Mouse (Mus musculus): ENCODE measurements around the gene Sec16b.

Sec16b gene

GRCm38 (mm10) chr1:157514298-157514697 lies 7.8 kb downstream of the Sec16b start:
- DNase-seq = peak; percentile 55

GRCm38 (mm10) chr1:157516838-157517808 lies 10.6 kb downstream of the Sec16b start:
- no peak for DNase-seq

GRCm38 (mm10) chr1:157518111-157518523 lies 11.6 kb downstream of the Sec16b start:
- peak; percentile 92 for DNase-seq

GRCm38 (mm10) chr1:157519396-157519795 lies 12.9 kb downstream of the Sec16b start:
- DNase-seq = no peak

- peak; percentile 76 for DNase-seq
Observed at GRCm38 (mm10) chr1:157522322-157522721, 15.8 kb downstream of the Sec16b start.

- DNase-seq = no peak
Observed at GRCm38 (mm10) chr1:157524775-157525174, 18.2 kb downstream of the Sec16b start.

- DNase-seq = peak; percentile 82
Observed at GRCm38 (mm10) chr1:157525692-157526354, 19.3 kb downstream of the Sec16b start.

GRCm38 (mm10) chr1:157526625-157527024 lies 20.1 kb downstream of the Sec16b start:
- DNase-seq = peak; percentile 43

- DNase-seq = peak; percentile 57
Observed at GRCm38 (mm10) chr1:157532826-157533460, 26.4 kb downstream of the Sec16b start.

GRCm38 (mm10) chr1:157535571-157535970 lies 29.0 kb downstream of the Sec16b start:
- DNase-seq = no peak

- peak; percentile 83 for DNase-seq
Observed at GRCm38 (mm10) chr1:157536471-157536870, 29.9 kb downstream of the Sec16b start.

- peak; percentile 55 for DNase-seq
Observed at GRCm38 (mm10) chr1:157537636-157538035, 31.1 kb downstream of the Sec16b start.

GRCm38 (mm10) chr1:157545056-157545455 lies 38.5 kb downstream of the Sec16b start:
- peak; percentile 66 for DNase-seq

- DNase-seq = peak; percentile 49
Observed at GRCm38 (mm10) chr1:157547658-157548057, 41.1 kb downstream of the Sec16b start.

- DNase-seq = peak; percentile 89
Observed at GRCm38 (mm10) chr1:157549721-157550120, 43.2 kb downstream of the Sec16b start.

GRCm38 (mm10) chr1:157552749-157553451 lies 46.4 kb downstream of the Sec16b start:
- DNase-seq = peak; percentile 87

- peak; percentile 93 for DNase-seq
Observed at GRCm38 (mm10) chr1:157554163-157554562, 47.6 kb downstream of the Sec16b start.

GRCm38 (mm10) chr1:157554686-157555530 lies 48.4 kb downstream of the Sec16b start:
- peak; percentile 87 for DNase-seq

GRCm38 (mm10) chr1:157555738-157556137 lies 49.2 kb downstream of the Sec16b start:
- peak; percentile 77 for DNase-seq

GRCm38 (mm10) chr1:157556439-157556838 lies 49.9 kb downstream of the Sec16b start:
- DNase-seq = no peak

GRCm38 (mm10) chr1:157558145-157558544 lies 51.6 kb downstream of the Sec16b start:
- no peak for DNase-seq

GRCm38 (mm10) chr1:157559986-157560385 lies 53.5 kb downstream of the Sec16b start:
- no peak for DNase-seq
